Mouse (Mus musculus): ENCODE data around the gene Rfx8.

- TF ChIP-seq CTCF (IDR thresholded peaks at IDR 0.05; ENCODE audit: borderline replicate concordance, insufficient read depth, low read length) (no peak), POLR2A (IDR thresholded peaks at IDR 0.05; ENCODE audit: low read depth, low read length) (no peak)
These were observed 45.2 kb upstream of the Rfx8 start for GRCm38 (mm10) chr1:39765854-39766493.
